Mouse (Mus musculus): Measurements from ENCODE around the gene Gm17019. TPM values are rescaled to one million over a fixed set of nuclear protein-coding genes. Genes with fewer than 3 reads are reported as not detected.
"Not testable (repeated sequence)": the region's sequence is repeated elsewhere in the genome, so short reads cannot be mapped to it uniquely, and the experiment has no call there.

Gm17019 gene
- not detected for polyA plus RNA-seq (2017; shearing (Covaris generic))

DNA sequence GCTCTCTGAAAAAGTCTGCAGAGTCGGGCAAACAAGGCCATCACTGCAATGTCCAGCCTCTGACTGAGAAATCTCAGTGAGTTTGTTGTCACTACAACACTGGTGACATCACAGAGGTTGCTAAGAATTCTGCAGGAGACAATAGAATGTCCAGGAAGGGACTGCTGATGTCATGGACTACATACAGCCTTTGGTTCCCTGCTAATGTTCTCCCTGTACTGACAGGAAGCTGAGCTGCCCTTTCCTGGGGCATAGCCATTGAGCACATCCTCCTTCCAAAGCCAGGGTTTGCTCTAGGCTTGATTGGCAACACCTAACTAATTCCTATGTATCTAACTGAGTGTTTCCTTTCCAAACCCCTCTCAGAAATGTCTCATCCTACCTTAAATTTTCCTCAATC, at the start of gene Gm17019:
TSS of gene Gm17019 (minus strand) at position 101 of the 400 bp plus-strand sequence.
- not testable (repeated sequence) for ATAC-seq

DNA sequence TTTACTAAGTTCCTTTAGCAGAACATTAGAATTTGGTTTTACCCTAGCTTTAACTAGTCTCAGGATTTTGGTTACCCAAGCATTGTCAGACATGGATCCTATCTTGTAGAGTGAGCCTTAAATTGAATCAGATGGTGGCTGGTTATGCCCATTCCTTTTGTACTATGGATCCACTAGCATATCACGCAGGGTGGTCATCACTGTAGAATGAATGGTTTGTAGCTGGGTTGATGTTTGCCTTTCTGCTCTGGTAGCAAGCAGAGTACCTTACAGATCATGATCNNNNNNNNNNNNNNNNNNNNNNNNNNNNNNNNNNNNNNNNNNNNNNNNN, 29.6 kb upstream of the Gm17019 start:
- ATAC-seq: not testable (repeated sequence)

DNA sequence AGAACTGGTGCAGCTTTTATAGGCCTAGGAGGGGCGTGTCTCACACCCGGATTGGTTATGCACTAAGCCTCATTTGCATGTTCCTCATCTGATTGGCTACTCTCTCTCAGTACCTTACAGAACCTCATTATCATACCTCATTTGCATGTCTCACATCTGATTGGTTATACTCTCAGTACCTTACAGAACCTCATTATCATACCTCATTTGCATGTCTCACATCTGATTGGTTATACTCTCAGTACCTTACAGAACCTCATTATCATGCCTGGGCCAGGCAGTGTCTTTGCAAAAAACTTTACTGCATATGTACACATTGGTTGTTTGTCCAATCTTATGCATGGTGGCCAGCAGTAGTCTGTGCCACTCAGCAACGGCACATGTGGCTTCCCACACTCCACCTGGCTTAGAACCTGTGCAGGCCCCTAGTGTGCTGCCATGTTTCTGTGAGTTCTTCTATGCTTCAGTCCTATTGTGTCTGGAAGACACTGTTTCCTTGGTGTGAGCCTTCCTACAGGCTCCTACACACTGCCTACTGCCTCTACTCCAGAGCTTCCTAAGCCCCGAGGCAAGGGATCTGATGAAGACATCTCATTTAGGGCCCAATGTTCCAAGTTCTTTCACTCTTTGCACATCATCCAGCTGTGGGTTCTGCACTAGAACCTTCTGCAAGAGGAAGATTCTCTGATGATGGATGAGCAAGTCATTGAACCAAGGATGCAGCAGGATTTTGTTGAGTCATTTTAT, 29.0 kb upstream of the Gm17019 start:
- not testable (repeated sequence) for ATAC-seq

DNA sequence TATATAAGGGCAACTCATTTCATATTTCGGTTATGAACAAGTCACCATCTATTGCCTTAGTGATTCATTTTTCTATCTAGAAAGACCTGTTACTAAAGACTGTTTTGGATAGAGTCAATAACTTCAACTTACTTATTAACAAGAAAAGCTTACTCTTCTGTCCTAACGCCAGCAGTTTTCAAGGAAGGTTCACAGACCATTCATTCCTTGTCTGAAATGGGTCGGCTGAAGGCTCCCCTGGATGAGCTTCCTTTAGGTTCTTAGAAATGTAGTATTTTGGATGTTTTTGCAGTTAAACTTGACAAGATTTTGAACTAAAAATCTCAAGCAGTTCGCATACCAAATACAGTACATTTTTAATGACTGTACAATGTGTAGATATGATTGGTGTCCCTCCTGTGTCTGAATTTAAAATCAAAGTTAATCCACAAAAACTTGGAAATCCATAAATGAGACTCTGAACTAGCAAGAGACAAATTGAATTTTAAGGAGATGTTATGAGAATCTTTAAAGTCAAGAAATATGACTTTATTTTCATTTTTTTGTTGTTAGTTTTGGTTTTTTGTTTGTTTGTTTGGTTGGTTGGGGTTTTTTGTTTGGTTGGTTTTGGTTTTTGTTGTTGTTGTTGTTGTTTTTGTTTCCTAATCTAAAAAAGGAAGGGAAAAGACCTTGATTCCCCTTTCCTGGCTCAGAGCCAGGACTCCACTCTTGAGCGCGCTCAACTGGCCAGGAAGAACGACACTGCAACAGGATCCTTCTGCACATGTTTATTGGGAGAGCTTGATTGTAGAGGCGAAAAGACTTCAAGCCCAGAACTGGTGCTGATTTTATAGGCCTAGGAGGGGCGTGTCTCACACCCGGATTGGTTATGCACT, 21.6 kb upstream of the Gm17019 start:
- ATAC-seq: not testable (repeated sequence)

DNA sequence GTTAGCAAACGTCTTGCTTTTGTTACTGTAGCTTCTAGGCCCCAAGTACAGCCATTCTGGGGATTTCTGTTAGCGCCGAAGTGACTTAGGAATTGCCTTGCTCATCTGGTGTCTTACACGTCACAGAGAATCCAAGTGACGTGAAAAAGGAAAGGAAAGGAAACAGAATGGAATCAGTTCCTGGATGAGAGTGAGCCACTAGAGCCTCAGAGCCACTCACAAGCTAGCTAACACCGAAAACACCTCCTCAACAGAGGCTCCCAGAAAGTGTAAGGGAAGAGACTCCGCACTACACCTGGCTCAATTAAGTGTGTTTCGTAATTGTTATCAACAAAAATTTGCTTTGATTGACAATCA, 20.8 kb upstream of the Gm17019 start:
- not testable (repeated sequence) for ATAC-seq

DNA sequence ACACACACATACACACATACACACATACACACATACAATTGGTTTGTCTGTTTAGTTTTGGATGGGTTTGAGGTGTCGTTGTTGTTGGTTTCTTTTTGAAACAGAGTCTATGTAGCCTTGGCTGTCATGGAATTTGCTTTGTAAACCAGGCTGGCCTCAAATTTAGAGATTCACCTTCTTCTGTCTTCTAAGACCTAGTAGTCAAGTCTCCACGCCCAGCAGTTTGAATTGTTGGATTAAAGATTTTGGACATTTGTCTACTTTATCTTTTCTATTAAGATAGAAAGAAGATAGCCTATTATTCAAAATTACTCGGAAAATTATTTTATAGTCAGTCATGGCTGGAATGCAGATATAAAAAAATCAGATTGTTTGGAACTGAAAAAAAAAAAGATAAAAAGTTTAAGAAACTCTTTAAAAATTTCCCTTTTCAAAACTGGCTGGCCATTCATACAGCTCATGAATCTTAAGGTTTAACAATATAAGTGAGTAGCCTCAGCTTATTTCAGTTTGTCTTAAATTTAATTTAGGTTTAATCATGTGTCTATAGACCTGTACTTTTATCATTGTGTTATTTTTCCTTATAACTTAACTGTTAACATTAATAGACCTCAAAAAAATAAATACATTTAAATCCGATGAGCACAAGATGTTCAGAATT, 20.3 kb upstream of the Gm17019 start:
- ATAC-seq: not testable (repeated sequence)

DNA sequence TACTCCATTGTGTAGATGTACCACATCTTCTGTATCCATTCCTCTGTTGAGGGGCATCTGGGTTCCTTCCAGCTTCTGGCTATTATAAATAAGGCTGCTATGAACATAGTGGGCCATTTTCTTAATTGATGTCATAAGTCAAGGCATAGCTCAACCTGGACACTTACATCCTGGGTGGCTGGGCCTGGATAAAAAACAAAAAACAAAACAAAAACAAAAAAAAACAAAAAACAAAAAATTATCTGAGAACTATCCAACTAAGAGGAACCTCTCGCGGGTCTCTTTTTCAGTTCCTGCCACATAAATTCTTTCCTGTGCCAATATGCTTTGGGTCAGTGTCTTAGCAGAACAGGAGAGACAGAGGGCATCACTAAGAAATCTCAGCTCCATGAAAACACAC, 18.0 kb upstream of the Gm17019 start:
- ATAC-seq: not testable (repeated sequence)

DNA sequence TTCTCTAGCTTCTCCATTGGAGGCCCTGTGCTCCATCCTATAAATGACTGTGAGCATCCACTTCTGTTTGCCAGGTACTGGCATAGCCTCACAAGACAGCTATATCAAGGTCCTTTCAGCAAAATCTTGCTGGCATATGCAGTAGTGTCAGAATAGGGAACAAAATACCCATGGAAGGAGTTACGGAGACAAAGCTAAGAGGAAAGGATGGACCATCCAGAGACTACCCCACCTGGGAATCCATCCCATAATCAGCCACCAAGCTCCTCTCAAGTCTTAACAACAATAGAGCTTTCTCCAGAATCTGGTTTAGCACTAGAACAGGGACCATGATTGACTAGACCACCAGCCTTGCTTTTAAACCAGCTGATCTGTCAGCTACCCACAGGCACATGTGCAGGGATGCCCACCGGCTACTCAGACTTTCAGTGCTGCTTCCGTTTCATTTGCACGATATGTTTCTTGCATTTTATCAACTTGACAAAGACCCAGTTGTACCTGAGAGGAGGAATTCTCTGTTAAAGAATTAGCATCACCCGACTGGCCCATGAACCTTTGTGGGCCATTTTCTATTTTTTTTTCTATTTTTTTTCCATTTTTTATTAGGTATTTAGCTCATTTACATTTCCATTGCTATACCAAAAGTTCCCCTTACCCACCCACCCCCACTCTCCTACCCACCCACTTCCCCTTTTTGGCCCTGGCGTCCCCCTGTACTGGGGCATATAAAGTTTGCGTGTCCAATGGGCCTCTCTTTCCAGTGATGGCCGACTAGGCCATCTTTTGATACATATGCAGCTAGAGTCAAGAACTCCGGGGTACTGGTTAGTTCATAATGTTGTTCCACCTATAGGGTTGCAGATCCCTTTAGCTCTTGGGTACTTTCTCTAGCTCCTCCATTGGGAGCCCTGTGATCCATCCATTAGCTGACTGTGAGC, 12.3 kb upstream of the Gm17019 start:
- not testable (repeated sequence) for ATAC-seq

DNA sequence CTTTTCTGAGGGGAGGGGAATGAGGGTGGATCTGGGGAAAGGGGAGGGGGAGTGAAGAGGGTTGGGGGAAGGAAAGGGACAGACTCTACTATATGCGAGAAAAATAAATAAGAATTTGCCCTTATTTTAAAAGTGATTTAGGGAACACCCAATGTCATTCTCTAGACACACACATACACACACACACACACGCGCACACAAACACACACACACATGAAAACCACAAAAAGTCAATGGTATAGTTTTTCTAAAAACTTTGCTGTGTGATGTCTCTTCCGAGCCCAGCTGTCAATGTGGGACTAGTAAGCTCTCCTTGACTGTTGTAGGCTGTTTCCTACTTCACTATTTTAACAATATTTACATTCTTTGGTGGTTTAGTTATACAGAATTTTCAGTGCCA, 8.0 kb upstream of the Gm17019 start:
- ATAC-seq: not testable (repeated sequence)

DNA sequence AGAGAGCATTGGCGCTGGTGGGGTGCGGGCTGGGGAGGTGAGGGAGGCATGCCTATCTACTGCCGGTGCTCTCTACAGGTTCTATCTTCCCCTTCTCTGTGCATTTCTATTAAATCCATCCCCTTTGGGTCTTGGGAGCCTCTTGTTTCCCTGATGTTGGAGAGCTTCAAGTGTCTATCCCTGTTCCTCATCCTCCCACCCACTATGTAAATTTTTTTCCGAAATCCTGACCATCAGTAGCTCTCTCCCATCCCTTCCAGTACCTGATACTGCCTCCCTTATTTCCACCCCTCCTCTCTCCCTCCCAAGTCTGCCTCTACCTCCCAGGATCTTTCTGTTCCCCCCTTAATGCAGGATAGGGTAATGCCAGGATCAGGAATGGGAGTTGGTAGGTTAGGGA, 7.2 kb upstream of the Gm17019 start:
- ATAC-seq: not testable (repeated sequence)

DNA sequence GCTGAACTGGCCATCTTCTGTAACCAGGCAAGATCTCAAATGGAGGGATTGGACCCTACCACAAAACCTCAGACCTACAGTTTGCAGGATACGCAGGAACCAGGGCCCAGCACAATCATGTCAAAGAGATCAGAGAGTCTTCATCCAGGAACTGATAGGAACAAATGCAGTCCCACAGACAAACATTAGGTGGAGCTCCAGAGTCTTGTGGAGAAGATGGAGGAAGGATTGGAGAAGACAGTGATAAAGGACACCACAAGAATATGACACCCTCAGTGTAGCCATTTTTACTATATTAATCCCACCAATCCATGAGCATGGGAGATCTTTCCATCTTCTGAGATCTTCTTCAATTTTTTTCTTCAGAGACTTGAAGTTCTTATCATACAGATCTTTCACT, 8.5 kb downstream of the Gm17019 start:
- not testable (repeated sequence) for ATAC-seq

DNA sequence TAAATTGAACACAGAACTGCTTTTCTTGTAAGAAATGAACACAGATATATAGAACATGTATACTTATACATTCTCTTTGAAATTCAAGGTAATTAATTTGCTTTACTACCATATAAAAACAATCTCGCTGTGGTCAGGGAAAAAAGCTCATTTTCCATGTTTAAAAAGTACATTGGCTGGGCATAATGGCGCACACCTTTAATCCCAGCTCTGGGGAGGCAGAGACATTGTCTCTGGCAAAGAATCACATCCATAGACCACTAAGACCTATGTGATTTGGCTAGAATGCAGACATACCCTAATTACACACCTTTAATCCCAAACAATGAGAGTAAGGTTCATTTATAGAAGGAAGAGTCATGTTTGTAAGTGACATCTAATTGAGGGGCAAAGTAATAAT, 12.7 kb downstream of the Gm17019 start:
- ATAC-seq: not testable (repeated sequence)

DNA sequence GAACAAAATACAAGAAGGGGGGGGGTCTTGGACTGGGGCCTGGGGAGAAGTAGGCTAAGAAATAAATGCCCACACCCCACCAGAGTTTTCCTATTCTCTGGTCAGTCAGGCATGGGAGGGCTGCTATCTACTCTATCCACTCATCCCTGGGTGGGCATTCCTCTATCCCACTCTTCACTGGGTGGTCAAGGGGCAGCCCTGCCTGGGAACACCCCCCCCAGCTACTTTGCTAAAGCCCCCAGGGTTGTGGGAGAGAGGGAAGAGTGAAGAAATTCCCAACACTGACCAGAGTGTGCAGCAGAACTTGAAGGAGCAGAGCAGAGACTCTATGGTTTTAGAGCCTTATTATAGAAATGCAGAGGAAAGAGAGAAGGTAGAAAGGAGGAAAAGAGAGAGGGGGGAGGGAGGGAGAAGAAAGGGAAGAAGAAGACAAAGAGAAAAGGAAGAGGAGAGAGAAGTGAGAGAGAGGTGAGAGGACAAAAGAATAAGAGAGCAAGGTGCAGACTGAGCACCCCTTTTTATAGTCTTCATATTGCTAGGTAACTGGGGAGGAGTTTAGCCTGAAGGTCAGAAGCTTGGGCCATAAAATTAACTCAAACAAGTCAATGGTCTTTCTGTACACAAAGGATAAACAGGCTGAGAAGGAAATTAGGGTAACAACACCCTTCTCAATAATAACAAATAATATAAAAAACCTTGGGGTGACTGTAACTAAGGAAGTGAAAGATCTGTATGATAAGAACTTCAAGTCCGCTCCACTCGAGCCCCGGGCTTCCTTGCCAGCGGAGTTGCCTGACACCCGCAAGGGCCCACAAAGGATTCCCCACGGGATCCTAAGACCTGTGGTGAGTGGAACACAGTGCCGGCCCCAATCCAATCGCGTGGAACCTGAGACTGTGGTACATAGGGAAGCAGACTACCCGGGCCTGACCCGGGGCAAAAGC, 21.9 kb downstream of the Gm17019 start:
- not testable (repeated sequence) for ATAC-seq

DNA sequence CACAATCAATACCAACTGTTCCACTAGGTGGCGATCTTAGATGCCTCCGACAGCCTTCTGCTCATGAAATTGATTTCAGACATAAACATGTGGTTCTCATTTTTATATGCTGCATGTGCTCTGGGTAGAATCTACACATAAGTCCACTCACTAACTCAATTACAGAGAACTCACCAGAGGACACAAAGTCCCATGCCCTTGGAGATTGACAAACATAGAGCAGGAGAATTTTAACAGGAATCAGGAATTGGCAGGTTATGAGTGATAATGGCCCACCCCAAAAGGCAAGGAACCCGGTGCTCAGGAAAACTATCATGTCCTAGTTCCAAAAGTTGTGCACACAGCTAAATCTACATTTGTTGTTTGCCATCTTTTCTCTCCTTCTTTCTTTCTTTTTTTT, 25.9 kb downstream of the Gm17019 start:
- not testable (repeated sequence) for ATAC-seq

DNA sequence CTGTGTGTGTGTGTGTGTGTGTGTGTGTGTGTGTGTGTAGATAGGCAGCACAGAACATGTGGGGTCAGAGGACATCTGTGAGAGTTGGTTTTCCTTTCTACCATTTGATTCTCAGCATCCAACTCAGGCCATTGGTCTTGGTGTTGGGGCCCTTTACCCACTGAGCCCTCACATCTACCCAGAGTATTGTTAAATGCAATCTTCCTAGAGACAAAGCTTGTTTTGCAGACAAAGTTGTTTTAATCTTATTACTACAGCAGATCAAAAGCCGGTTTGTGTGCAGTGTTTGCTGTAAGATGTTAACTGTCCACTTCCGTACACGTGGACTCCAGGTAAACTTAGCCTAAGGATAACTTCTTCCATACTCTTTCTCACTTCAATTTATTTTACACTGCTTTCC, 26.5 kb downstream of the Gm17019 start:
- ATAC-seq: not testable (repeated sequence)

DNA sequence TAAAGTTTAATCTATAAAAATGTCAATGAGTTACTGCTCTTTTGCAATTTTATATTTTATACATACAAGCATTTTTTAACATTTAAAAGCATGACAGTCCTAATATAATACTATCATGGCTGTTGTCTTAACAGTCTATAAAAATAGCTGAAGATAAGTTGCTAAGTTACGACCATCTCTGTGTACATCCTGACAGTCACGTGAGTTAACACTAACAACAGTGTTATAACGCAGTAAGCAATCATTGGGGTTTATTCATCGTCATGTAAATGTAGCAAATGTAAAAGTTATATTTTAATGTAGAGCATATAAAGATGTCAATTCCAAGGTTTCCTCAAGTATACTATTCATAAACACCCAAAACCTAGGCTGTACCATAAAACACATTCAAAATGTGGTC, 27.2 kb downstream of the Gm17019 start:
- ATAC-seq: not testable (repeated sequence)

DNA sequence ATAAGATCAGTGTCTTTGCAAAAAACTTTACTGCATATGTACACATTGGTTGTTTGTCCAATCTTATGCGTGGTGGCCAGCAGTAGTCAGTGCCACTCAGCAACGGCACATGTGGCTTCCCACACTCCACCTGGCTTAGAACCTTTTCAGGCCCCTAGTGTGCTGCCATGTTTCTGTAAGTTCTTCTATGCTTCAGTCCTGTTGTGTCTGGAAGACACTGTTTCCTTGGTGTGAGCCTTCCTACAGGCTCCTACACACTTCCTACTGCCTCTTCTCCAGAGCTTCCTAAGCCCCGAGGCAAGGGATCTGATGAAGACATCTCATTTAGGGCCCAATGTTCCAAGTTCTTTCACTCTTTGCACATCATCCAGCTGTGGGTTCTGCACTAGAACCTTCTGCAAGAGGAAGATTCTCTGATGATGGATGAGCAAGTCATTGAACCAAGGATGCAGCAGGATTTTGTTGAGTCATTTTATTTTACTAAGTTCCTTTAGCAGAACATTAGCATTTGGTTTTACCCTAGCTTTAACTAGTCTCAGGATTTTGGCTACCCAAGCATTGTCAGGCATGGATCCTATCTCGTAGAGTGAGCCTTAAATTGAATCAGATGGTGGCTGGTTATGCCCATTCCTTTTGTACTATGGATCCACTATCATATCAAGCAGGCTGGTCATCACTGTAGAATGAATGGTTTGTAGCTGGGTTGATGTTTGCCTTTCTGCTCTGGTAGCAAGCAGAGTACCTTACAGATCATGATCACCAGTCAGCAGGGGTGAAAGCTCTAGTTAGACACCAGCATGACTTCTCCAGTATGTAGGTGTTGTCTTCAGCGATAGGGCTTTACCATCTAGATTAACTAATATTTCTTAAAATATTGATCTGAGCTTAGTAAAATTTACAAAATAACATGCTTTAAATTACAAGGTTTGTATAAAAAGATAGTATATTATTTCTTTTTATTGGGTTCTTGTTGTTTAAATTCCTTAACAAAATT, 27.9 kb downstream of the Gm17019 start:
- ATAC-seq: not testable (repeated sequence)

DNA sequence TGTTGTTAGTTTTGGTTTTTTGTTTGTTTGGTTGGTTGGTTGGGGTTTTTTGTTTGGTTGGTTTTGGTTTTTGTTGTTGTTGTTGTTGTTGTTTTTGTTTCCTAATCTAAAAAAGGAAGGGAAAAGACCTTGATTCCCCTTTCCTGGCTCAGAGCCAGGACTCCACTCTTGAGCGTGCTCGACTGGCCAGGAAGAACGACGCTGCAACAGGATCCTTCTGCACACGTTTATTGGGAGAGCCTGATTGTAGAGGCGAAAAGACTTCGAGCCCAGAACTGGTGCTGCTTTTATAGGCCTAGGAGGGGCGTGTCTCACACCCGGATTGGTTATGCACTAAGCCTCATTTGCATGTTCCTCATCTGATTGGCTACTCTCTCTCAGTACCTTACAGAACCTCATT, 34.7 kb downstream of the Gm17019 start:
- not testable (repeated sequence) for ATAC-seq

DNA sequence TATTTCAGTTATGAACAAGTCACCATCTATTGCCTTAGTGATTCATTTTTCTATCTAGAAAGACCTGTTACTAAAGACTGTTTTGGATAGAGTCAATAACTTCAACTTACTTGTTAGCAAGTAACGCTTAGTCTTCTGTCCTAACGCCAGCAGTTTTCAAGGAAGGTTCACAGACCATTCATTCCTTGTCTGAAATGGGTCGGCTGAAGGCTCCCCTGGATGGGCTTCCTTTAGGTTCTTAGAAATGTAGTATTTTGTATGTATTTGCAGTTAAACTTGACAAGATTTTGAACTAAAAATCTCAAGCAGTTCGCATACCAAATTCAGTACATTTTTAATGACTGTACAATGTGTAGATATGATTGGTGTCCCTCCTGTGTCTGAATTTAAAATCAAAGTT, 35.2 kb downstream of the Gm17019 start:
- ATAC-seq: not testable (repeated sequence)
